Mouse (Mus musculus): ENCODE measurements at regions not wholly inside any gene's neighbourhood (a gene's known extent, or its start where the extent isn't known, plus 50 kb on each side); places are given as distances from the start of the nearest gene placed in this dataset.
"Not testable (repeated sequence)": the region's sequence is repeated elsewhere in the genome, so short reads cannot be mapped to it uniquely, and the experiment has no call there.

DNA sequence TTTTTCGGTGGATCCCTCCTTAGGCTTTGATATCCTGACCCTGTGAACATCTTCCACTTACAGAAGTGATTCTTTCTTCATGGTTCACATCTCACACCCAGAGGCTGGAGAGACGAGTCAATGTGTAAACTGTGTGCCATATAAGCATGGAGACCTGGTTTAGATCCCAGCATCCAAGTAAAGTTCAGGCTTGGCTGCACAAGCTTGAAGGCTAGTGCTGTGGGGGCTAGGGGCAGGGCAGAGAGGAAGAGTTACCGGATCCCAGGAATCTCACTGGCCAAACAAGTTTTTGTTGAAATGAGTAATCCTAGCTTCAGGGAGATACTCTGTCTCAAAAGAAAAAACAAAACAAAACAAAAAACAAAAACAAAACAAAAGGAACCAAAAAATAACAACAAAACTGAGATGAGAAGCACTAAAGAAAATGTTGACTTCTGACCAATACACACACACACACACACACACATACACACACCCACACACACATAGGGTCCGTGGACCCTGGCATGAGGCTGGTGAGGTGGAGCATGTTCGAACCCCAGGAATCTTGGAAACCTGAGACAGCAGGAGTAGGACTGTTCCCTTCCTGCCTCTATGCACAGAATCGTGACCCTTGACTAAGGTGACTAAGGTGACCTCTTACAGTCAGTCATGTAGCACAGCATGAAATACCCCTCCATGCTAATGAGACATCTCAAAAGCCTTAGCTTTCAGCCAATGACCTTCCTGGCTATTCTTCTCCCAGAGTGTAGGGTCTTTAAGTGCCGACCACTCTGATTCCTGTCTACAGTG, 55.2 kb downstream of the Gm12728 start:
- DNase-seq (ENCODE audit: low spot score in 2 of 2): no peak

GRCm38 (mm10) chr4:105845998-105846989, 56.6 kb downstream of the Gm12728 start:
- DNase-seq (ENCODE audit: low spot score in 2 of 2): not testable (repeated sequence)

GRCm38 (mm10) chr4:105853086-105853485, 63.4 kb downstream of the Gm12728 start:
- DNase-seq (ENCODE audit: low spot score in 2 of 2): no peak

GRCm38 (mm10) chr4:105859052-105859864, 69.6 kb downstream of the Gm12728 start:
- no peak for DNase-seq (ENCODE audit: low spot score in 2 of 2)

- no peak for DNase-seq (ENCODE audit: low spot score in 2 of 2)
Measured at GRCm38 (mm10) chr4:105860930-105861653, 71.4 kb downstream of the Gm12728 start.

- DNase-seq (ENCODE audit: low spot score in 2 of 2): no peak
Measured at GRCm38 (mm10) chr4:105861654-105862037, 72.0 kb downstream of the Gm12728 start.

- DNase-seq (ENCODE audit: low spot score in 2 of 2): no peak
Measured at GRCm38 (mm10) chr4:105870512-105870911, 80.8 kb downstream of the Gm12728 start.

DNA sequence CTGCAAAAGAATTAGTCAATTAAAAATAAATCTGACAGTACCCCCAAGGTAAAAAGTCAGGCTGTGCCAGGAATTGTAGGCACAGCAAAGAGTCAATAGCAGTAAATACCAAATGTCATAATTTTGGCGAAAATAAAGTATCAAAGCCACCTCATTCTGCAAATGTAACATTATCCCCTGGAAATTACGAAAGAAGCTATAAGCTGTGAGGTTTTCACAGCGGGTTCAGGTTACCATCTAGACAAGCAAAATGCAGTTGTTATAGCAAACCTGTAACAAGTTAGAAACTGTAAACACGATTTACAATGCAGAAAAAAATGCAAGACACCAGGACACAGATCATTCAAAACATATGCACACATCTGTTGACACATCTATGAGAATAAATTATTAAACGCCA, 87.6 kb downstream of the Gm12728 start:
- no peak for DNase-seq (ENCODE audit: low spot score in 2 of 2)

DNA sequence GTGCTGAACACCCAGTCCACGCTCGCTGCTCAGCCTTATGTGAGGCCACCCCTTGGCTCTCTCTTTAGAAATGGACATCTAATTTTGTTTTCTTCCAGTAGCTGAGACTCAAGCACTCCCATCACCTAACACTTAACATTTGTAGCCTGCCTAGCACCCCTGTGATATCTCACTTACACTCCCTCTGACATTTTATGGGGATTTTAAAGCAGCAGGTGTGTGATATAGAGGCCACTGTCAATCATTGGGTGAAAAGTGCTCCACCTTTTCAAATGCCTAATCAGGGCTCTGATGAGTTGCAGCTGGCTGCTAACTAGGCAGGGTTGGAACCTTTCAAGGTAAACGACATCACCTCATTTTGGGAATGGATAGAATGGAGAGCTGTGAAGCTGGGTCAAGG, 90.2 kb downstream of the Gm12728 start:
- no peak for DNase-seq (ENCODE audit: low spot score in 2 of 2)

GRCm38 (mm10) chr4:105884791-105885190, 95.1 kb downstream of the Gm12728 start:
- DNase-seq (ENCODE audit: low spot score in 2 of 2): no peak

- DNase-seq (ENCODE audit: low spot score in 2 of 2): no peak
Measured at GRCm38 (mm10) chr4:105891438-105891837, 101.8 kb downstream of the Gm12728 start.

- DNase-seq (ENCODE audit: low spot score in 2 of 2): no peak
Measured at GRCm38 (mm10) chr4:105892065-105892464, 102.4 kb downstream of the Gm12728 start.

- no peak for DNase-seq (ENCODE audit: low spot score in 2 of 2)
Measured at GRCm38 (mm10) chr4:105895116-105895515, 105.4 kb downstream of the Gm12728 start.

DNA sequence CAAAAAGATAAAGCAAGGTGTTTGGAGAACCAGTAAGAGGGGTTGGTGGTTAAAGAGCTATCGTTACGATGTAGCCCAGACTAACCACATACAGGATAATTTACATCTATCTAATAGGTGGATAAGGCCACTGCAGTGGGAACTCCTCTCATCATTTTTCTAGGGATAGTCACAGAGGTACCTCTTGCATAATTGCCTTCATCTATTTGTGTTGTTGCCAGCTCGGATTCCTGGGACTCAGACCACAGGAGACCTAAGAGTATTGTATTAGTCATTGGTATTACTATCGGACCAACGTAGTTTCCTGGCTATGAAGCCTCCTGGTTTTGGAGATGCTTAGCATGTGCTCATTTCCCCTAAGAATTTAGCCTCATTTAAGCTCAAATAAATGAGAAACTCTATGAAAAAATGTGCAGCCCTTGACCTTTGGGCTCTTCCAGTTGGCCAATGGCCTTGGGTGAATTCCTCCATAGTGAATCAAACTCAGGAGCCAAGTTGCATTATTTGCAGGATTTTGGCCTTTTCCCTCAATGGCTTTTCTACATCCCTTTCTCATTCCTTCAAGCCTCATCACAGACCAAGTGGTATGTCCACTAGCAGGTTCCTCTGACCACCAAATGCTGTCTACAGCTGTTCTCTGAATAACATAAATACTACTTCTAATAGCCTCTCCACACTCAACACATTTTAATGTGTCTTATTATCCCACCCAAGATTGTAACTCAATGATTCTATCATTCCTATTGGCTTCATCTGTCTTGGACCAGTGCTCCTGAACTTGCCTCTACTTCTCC, 108.6 kb downstream of the Gm12728 start:
- DNase-seq (ENCODE audit: low spot score in 2 of 2): no peak

GRCm38 (mm10) chr4:105904896-105905295, 115.2 kb downstream of the Gm12728 start:
- no peak for DNase-seq (ENCODE audit: low spot score in 2 of 2)

DNA sequence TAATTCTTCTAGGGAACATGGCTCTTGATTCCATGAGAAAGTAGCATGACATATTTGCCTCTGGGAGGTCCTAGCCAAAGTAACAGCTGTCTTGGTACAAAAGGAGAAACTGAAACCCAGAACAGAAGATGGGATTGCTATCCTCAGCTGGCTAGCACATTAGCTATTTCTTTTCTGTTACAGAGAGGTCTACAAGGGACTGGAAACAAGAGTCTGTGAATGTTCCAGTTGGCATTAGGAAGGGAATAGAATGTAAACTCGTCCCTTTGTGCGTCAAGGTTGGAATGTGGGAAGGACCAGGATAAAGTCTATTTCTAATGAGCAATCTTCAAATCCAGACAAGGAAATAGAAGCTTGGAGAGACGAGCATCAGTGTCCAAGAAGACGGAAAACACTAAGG, 116.7 kb downstream of the Gm12728 start:
- DNase-seq (ENCODE audit: low spot score in 2 of 2): no peak

- no peak for DNase-seq (ENCODE audit: low spot score in 2 of 2)
Measured at GRCm38 (mm10) chr4:105907611-105908010, 117.9 kb downstream of the Gm12728 start.

DNA sequence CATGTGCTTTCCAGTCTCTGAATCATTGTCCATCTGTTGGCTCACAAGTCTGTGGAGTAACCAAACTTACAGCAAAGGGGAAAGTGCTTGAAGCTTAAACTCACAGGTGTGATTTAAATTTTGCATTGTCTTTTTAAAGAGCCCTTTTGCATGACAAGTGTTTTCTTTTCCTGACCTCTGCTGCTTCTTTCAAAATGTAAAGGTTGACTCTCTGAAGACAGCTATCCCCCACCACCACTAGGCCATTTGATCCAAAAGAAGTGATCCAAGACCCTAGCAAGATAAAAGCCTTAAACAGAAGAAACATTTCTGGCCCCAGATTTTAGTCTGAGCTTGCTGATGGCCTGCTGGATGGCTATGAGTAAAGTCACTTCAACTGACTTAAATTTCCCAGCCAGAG, 118.6 kb downstream of the Gm12728 start:
- DNase-seq (ENCODE audit: low spot score in 2 of 2): no peak

DNA sequence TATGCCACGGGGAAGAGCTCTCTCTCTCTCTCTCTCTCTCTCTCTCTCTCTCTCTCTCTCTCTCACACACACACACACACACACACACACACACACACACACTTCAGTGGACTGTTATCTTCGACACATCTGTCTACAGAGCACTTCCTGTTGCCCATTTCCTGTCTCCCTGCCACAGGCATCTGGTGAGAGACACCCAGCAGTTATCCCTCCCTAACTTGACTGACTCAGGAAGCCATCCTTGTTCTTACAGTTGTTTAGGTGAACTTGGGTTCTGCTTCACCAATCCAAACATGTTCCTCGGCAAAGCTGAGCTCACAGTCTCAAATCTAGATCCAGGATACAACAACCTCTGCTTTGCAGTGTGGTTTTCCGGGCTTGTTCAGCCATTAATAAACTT, 119.6 kb downstream of the Gm12728 start:
- no peak for DNase-seq (ENCODE audit: low spot score in 2 of 2)

GRCm38 (mm10) chr4:105910666-105911065, 121.0 kb downstream of the Gm12728 start:
- DNase-seq (ENCODE audit: low spot score in 2 of 2): no peak

Data from layer of hippocampus, adult 18-20 months (tissue).